Mouse (Mus musculus) myocyte (in vitro differentiated cells): Measurements from ENCODE around the gene Lyrm4.

Experiments used
- MAX ChIP-seq: IDR thresholded peaks from one replicate; pipeline ENCODE4 v1.6.1; 2011; ENCODE audit warnings: low read depth, mild to moderate bottlenecking, control low read depth
- MYOD1 ChIP-seq, 3 experiments: IDR thresholded peaks; one replicate each; pipeline ENCODE4 v1.6.1; 2011; ENCODE audit warnings: control low read depth in 2 of 3, low read depth in 2 of 3, mild to moderate bottlenecking in 2 of 3, moderate library complexity in 1 of 3; ENCODE audit not compliant: insufficient read length in 2 of 3, control insufficient read depth in 1 of 3

DNA sequence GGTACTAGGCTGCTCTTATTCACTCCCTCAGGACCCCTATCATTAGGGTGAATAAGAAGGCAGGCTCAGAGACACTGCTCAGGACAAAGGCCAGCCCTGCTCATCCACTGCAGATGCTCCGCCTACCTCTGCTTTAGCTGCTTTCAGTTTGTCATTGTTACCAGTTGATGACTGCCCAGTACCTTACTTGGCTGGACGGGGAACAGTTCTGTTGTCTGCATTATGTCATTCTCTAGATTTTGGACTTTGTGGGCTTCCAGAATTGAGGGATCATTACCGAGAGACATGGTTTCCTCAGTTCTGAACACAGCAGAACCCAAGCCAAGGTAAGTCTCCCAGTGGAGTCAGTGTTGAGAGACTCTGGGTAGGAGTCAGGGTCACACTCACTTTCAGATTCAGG is 122.1 kb downstream of the Lyrm4 start:
- TF ChIP-seq MYOD1 (IDR thresholded peaks at IDR 0.05; ENCODE audit: control insufficient read depth in 1 of 3, insufficient read length in 2 of 3, low read depth in 2 of 3) (no peak), MAX (no peak)
